Mouse (Mus musculus) neural tube, embryonic 14.5 days (tissue): ENCODE results near the gene Cdc14b. TPM values are rescaled to one million over a fixed set of nuclear protein-coding genes. Genes with fewer than 3 reads are reported as not detected.

Source experiments
- ATAC-seq: fragments of 200-750 bp; cut with Nextera tagmentation; 2 replicates; pipeline ENCODE4 v1.8.0; 2017; ENCODE audit warnings: low read depth, mild to moderate bottlenecking, moderate TSS enrichment, moderate library complexity
- H3K27ac ChIP-seq: fragments of 300-500 bp; sonication (generic); 2 replicates; pipeline ENCODE4 v1.5.1; 2014; ENCODE audit warnings: low read depth, mild to moderate bottlenecking, control low read depth, low read length, moderate library complexity, mixed read lengths
- H3K27me3 ChIP-seq: fragments of 300-500 bp; sonication (generic); 2 replicates; pipeline ENCODE4 v1.6.1; 2014; ENCODE audit warnings: low read length; ENCODE audit not compliant: control insufficient read depth, insufficient read depth
- H3K36me3 ChIP-seq: fragments of 300-500 bp; sonication (generic); 2 replicates; pipeline ENCODE4 v1.6.1; 2014; ENCODE audit warnings: low read length, mixed read lengths; ENCODE audit not compliant: control insufficient read depth, insufficient read depth
- H3K4me1 ChIP-seq: fragments of 300-500 bp; sonication (generic); 2 replicates; pipeline ENCODE4 v1.6.1; 2014; ENCODE audit warnings: low read length; ENCODE audit not compliant: control insufficient read depth, insufficient read depth
- H3K4me2 ChIP-seq: fragments of 300-500 bp; sonication (generic); 2 replicates; pipeline ENCODE4 v1.6.1; 2014; ENCODE audit warnings: mild to moderate bottlenecking, low read depth, low read length, control low read depth
- H3K4me3 ChIP-seq: fragments of 300-500 bp; sonication (generic); 2 replicates; pipeline ENCODE4 v1.5.1; 2014; ENCODE audit warnings: low read depth, low read length, control low read depth, mixed read lengths
- H3K9ac ChIP-seq: fragments of 300-500 bp; sonication (generic); replicated peaks from 2 replicates; pipeline ENCODE4 v1.6.1; 2014; ENCODE audit warnings: low read depth, mild to moderate bottlenecking, control low read depth, low read length, mixed read lengths
- H3K9me3 ChIP-seq: fragments of 300-500 bp; sonication (generic); 2 replicates; pipeline ENCODE4 v1.6.1; 2016; ENCODE audit warnings: low read length; ENCODE audit not compliant: control insufficient read depth
- WGBS: fragments of 180-500 bp; shearing (Covaris S2); extraction: QIAGEN DNeasy Blood & Tissue Kit; methylation state at CpG from one replicate; pipeline ENCODE4 v1.1.7; 2014; 5-methylcytosine and 5-hydroxymethylcytosine counted together
- polyA plus RNA-seq: library from polyadenylated mRNA; unstranded; fragments of >200 nt; fragmentation: Nextera tagmentation; extraction: Ambion mirVana; gene quantifications from 2 replicates; pipeline ENCODE4 v1.2.1, GENCODE M21; 2014

The Cdc14b gene
- polyA plus RNA-seq, 1 experiment from 2014 or later = 4.0 TPM

DNA sequence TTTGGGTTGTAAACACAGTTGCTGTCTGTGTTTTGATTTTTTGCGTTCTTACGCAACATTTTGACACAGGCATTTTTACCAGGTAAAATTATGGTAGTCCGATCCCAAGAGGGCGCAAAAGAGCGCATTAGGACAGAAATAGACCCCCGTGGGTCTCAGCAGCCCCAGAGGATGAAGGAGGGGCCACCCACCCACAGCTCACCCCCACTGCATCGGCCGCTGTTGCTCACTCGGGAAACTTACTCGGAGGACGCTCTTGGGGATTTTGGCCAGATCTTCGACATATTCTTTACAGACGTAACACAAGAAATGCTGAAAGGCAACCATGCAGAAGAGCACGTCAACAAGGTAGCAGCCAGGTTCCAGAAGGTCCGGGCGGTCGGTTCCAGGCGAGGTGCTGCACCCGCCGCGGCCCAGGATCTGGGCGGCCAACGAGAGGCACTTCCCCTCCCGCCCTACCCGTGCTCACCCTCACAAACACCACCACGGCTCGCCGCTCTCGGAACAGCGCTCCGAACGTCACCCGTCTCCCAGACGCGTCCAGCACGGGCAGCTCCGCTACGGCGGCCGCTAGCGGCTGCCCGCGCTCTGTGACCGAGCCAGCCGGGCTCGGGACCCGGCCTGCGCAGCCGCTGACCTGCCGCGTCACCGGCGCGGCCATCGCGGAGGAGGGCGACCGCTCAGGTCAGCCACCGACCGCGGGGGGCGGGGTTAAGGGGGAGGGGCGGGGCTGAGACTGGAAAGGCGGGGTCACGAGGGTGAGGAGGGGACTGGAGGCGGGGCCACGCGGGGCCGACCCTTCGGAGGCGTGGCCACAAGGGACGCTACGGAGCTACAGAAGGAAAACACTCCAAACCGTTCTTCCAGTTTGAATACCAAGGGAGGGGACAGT, 37.2 kb upstream of the Cdc14b start, which contains the start of gene Aaed1:
Aaed1 (minus strand) TSS at position 687 of the 892 bp plus-strand sequence.
- Histone ChIP-seq H3K27me3 (no peaks in the 10 kb centered on the region), H3K9me3 (no peaks in the 10 kb centered on the region)

DNA sequence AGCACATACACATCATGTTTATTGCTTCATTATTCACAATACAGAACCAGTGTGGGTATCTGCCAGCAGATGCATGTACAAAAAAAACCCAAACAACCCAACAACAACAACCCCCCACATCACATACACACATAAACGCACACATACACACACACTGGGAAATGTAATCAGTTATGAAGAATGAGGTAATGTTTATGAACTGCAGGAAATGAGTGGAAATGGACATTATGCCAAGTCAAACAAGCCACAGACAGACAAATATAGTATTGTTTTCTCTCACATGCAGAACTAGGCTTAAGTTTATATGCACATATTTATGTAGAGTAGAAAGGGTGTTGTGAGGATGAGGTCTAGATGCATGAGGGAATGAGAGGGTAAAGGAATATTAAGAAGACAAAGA, 36.2 kb upstream of the Cdc14b start:
- ATAC-seq = no peak
- Histone ChIP-seq H3K4me1 (no peaks in the 10 kb centered on the region), H3K27ac (no peak overlapping the region), H3K27me3 (no peaks in the 10 kb centered on the region), H3K4me3 (peak overlapping the region; percentile 66; the same call in 1 of the 2 replicates), H3K9ac (no peak overlapping the region), H3K9me3 (no peaks in the 10 kb centered on the region), H3K4me2 (peak overlapping the region; percentile 53; the same call in 1 of the 2 replicates), H3K36me3 (no peaks in the 10 kb centered on the region)
- 75% methylated on average over 1 of the region's 1 CpGs for WGBS

More for the DNA sequence above, 37.2 kb upstream of the Cdc14b start, which contains the start of gene Aaed1:
- H3K4me3 ChIP-seq = peak within 1 kb of the TSS; percentile 66
- WGBS = under 1% methylated on average over 63 of the region's 74 CpGs
- ATAC-seq = peak; percentile 92
- peak within 1 kb of the TSS; percentile 68 for H3K9ac ChIP-seq
- peak within 1 kb of the TSS; percentile 83 for H3K27ac ChIP-seq
- H3K4me1 ChIP-seq = no peaks in the 10 kb centered on the region
- peak within 1 kb of the TSS; percentile 53 for H3K4me2 ChIP-seq
- H3K36me3 ChIP-seq = no peaks in the 10 kb centered on the region

DNA sequence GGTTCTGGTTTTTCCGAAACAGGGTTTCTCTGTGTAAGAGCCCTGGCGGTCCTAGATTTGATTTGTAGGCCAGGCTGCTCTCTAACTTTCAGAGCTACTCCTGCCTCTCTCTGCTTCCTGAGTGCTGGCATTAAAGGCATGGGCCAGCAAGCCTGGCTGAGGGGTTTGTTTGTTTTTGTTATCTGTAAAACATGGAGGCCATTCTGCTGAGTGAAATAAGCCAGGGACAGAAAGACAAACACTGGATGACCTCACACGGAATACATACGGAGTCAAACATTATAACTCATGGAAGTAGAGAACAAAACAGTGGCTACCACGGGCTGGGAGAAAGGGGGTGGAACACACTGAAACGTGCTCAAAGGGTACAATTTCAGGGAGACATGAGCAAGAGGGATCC, 35.5 kb upstream of the Cdc14b start:
- no peak overlapping the region for H3K4me2 ChIP-seq
- H3K36me3 ChIP-seq = no peaks in the 10 kb centered on the region
- H3K27ac ChIP-seq = no peak overlapping the region
- H3K4me3 ChIP-seq = no peak overlapping the region
- no peaks in the 10 kb centered on the region for H3K27me3 ChIP-seq
- no peaks in the 10 kb centered on the region for H3K4me1 ChIP-seq
- no peak for ATAC-seq
- H3K9ac ChIP-seq = no peak overlapping the region
- 90% methylated on average over 6 of the region's 6 CpGs for WGBS
- no peaks in the 10 kb centered on the region for H3K9me3 ChIP-seq

DNA sequence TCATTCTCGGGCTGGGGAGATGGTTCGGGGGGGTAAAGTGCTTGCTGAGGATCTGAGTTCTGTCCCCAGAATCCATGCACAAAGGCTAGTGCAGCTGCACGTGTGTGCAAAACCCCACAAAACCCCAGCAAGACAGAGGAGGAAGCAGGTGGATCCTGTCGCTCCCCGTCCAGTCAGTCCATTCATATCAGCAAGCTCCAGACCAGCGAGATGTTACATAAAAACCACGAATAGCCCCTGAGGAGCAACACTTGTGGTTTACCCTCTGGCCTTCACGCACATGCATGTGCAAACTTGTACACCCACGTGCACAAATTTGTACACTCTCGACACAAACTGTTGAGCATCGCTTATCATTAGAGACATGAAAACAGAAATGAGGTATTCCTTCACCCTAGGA, 34.8 kb upstream of the Cdc14b start:
- no peaks in the 10 kb centered on the region for H3K4me1 ChIP-seq
- H3K9ac ChIP-seq = no peak overlapping the region
- H3K27ac ChIP-seq = no peak overlapping the region
- no peak for ATAC-seq
- no peaks in the 10 kb centered on the region for H3K36me3 ChIP-seq
- H3K9me3 ChIP-seq = no peaks in the 10 kb centered on the region
- no peak overlapping the region for H3K4me2 ChIP-seq
- H3K27me3 ChIP-seq = no peaks in the 10 kb centered on the region
- H3K4me3 ChIP-seq = no peak overlapping the region
- 85% methylated on average over 11 of the region's 11 CpGs for WGBS

DNA sequence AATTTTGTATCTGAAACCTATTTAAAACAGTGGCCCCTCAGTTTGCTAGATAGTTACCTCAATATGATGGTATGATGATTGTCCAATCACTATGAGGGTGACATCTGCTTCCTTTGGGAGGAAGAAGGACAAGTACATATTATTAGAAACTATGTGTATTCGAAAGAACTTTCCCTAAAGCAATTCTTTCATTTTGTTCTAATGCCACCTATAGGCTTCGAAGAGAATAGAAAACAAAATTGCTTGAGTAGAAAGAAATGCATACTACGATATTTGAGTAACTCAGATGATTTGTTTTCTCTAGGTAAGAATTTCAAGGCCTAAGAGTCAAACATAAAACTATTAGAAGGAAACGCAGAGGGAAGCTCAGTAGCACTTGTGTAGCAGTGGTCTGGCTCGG, 33.9 kb upstream of the Cdc14b start:
- Histone ChIP-seq H3K9me3 (no peaks in the 10 kb centered on the region), H3K4me3 (no peak overlapping the region), H3K27ac (no peak overlapping the region), H3K27me3 (no peaks in the 10 kb centered on the region), H3K4me2 (no peak overlapping the region), H3K9ac (no peak overlapping the region), H3K4me1 (no peaks in the 10 kb centered on the region), H3K36me3 (no peaks in the 10 kb centered on the region)
- ATAC-seq = no peak
- 73% methylated on average over 5 of the region's 5 CpGs for WGBS

DNA sequence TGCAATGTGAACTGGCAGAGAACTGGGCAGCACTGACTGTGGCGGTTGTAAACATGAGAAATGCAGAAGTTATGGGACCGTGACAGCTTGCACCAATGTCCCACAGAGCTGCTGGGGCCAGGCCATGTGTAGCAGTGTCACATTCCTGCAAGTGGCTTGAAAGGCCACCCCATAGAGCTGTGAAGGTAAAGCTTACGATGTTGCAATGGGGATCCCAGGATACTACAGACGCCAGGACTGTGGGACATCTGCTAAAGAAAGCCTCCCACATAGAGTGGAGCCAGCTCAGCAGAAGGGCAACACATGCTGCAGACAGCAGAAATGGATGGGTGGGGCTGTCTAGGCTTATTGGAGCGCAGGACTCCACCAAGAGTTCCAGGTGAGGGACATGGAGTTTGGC, 32.4 kb upstream of the Cdc14b start:
- no peak overlapping the region for H3K9ac ChIP-seq
- H3K4me2 ChIP-seq = no peak overlapping the region
- no peaks in the 10 kb centered on the region for H3K27me3 ChIP-seq
- H3K27ac ChIP-seq = no peak overlapping the region
- H3K36me3 ChIP-seq = no peaks in the 10 kb centered on the region
- no peak for ATAC-seq
- 88% methylated on average over 5 of the region's 5 CpGs for WGBS
- H3K4me3 ChIP-seq = no peak overlapping the region
- no peaks in the 10 kb centered on the region for H3K4me1 ChIP-seq
- no peaks in the 10 kb centered on the region for H3K9me3 ChIP-seq

DNA sequence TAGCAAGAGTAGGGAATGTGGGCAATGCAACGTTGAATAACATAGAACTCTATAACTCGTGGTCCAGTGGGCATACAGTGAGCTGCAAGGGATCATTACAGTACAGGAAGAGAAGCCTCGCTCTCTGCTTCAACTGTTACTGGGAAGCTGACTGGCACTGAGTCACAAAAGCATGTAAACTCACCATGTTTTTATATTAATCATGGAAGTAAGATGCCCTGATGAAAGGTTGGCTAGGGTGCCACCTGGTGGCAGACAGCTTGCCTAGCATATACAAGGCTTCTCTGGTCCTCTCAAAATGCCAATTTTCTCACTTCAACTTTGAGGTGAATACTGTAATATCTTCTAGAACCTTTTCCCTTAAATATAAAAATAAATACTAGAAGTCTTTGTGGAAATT, 31.0 kb upstream of the Cdc14b start:
- 0 out of 2 replicates have a peak, but pooled peaks have one; percentile 56 for ATAC-seq
- Histone ChIP-seq H3K27me3 (no peaks in the 10 kb centered on the region), H3K9me3 (no peaks in the 10 kb centered on the region), H3K36me3 (no peaks in the 10 kb centered on the region), H3K9ac (no peak overlapping the region), H3K27ac (no peak overlapping the region), H3K4me2 (no peak overlapping the region), H3K4me1 (no peaks in the 10 kb centered on the region), H3K4me3 (no peak overlapping the region)
- WGBS = 78% methylated on average over 3 of the region's 3 CpGs

DNA sequence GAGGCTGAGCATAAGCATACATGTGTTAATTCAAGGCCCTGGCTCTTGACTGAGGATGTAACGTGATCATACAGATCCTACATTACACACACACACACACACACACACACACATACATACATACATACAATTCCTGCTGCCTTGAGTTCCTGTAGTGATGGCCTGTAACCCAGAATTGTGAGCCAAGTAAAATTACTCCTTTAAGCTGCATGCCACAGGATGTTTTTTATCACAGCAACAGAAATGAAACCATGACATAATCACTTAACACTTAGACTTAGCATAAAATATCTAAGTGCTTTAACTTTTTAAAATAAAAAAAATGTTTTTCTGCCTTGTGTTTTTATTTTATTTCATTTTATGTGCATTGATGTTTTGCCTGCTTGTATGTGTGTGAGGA, 24.0 kb upstream of the Cdc14b start:
- ATAC-seq = no peak
- no peak overlapping the region for H3K4me2 ChIP-seq
- H3K27me3 ChIP-seq = no peaks in the 10 kb centered on the region
- no peaks in the 10 kb centered on the region for H3K4me1 ChIP-seq
- H3K9me3 ChIP-seq = no peaks in the 10 kb centered on the region
- no peak overlapping the region for H3K9ac ChIP-seq
- WGBS = 83% methylated on average over 1 of the region's 1 CpGs
- no peaks in the 10 kb centered on the region for H3K36me3 ChIP-seq
- H3K27ac ChIP-seq = no peak overlapping the region
- no peak overlapping the region for H3K4me3 ChIP-seq

DNA sequence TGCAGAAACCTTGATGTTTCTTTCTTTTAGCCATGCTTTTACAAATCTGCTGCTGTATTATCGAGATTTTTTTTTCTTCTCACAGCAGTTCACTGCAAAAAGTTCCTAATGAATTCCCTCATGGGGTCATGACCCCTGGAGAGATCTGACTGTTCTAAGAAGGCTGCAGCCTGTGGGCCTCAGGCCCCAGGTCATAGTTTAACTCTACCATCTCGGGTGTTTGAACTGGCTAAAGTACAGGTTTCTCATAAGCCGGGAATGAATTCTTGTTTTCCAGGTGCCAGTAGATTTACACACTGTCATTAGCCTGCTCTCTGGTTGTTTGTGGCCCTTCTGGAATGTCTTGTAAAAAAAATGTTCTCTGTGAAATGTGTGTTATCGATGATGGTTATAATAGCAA, 11.7 kb upstream of the Cdc14b start:
- Histone ChIP-seq H3K27ac (no peak overlapping the region), H3K36me3 (no peaks in the 10 kb centered on the region), H3K4me1 (no peaks in the 10 kb centered on the region), H3K9ac (no peak overlapping the region), H3K4me3 (no peak overlapping the region), H3K4me2 (no peak overlapping the region), H3K9me3 (no peaks in the 10 kb centered on the region), H3K27me3 (no peaks in the 10 kb centered on the region)
- no peak for ATAC-seq
- 63% methylated on average over 4 of the region's 4 CpGs for WGBS
